Mouse (Mus musculus): ENCODE data around the gene Cby3.
A peak's percentile ranks its signal among the peaks of the same experiment; 100 is the strongest.

DNA sequence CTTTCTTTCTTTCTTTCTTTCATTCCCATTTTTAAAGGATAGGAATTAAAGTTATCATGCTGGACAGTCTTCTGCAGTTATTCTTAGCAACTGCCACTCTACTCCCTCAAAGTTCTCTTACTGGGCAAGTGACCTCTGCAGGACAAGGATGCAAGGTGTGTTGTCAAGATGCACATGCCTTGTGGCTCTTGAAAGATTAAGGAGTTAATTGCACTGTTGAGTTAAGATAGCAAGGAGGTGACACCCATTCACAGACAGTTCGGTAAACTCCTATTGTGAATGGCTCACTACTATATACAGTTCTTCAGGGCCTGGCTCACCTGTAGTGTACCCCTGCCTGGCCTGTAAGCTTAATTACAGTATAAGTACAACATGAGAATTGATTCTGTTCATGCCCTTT is 30.4 kb upstream of the Cby3 start:
- TF ChIP-seq GATA1 (IDR thresholded peaks at IDR 0.05; ENCODE audit: low read length) (peak; percentile 79), TAL1 (IDR thresholded peaks at IDR 0.05; ENCODE audit: low read length) (peak; percentile 85)

Data from erythroblast, embryonic 14.5 days (primary cell).